Mouse (Mus musculus) naive thymus-derived CD4-positive, alpha-beta T cell, adult 5 months (primary cell): ENCODE measurements around the gene Adgrf2. TPM values are rescaled to one million over a fixed set of nuclear protein-coding genes. Genes with fewer than 3 reads are reported as not detected.

Experiments used
- polyA plus RNA-seq: library from polyadenylated mRNA; unstranded; fragments of 100-300 nt; shearing (Covaris generic); gene quantifications from one replicate; pipeline ENCODE4 v1.2.1, GENCODE M21; 2017

Gene Adgrf2
- polyA plus RNA-seq = not detected

DNA sequence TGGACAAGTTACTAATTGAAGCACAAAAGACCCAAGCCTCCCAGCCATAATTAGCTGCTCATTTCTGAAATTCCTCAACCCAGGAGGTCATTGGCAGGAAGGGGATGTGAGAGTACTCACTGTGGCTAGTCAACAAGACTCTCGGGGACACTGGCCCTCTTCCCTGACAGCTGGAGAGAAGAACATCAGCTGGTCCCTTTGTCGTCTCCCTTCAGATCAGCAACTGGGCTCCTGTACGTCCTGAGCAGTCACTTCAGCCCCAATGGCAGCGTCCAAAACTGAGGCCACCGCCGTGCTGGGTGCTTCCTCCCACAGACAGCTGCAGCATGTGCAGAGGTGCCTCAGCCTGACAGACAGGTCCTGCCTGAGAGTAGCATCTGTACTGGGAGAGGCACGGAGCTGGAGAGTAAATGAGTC is at the start of gene Adgrf2:
Gene Adgrf2, minus strand, starts transcription at position 379 of the 417 bp plus-strand sequence.

GRCm38 (mm10) chr17:42692136-42692535 is 49.8 kb downstream of the Adgrf2 start, which contains the start of gene Adgrf4:
Adgrf4 (minus strand) TSS chr17:42692284.

Other genes starting within 250 kb of the Adgrf2 start
- gene Opn5, start 130.8 kb downstream of the Adgrf2 start, polyA plus RNA-seq = not detected
- gene Adgrf4, start 49.9 kb downstream of the Adgrf2 start, polyA plus RNA-seq = not detected
- gene Cd2ap, start 134.5 kb upstream of the Adgrf2 start, polyA plus RNA-seq = 28.2 TPM